Mouse (Mus musculus) midbrain, postnatal 0 days (tissue): ENCODE results near the gene Smcr8. TPM values are rescaled to one million over a fixed set of nuclear protein-coding genes. Genes with fewer than 3 reads are reported as not detected.

ENCODE experiments used
- ATAC-seq: fragments of 200-750 bp; cut with Nextera tagmentation; 2 replicates; pipeline ENCODE4 v1.8.0; 2017; ENCODE audit warnings: moderate number of reproducible peaks, mild to moderate bottlenecking, moderate TSS enrichment, moderate library complexity; ENCODE audit not compliant: low FRiP score
- DNase-seq: peaks from one replicate; pipeline ENCODE4 v3.0.0-alpha.2; 2015; ENCODE audit warnings: low spot score
- H3K27ac ChIP-seq: fragments of 300-500 bp; sonication (generic); 2 replicates; pipeline ENCODE4 v1.5.1; 2014; ENCODE audit warnings: low read depth, mild to moderate bottlenecking, low read length, mixed read lengths
- H3K27me3 ChIP-seq: fragments of 300-500 bp; sonication (generic); 2 replicates; pipeline ENCODE4 v1.6.1; 2014; ENCODE audit warnings: low read length, control low read depth, mixed read lengths; ENCODE audit not compliant: insufficient read depth
- H3K36me3 ChIP-seq: fragments of 300-500 bp; sonication (generic); 2 replicates; pipeline ENCODE4 v1.6.1; 2014; ENCODE audit warnings: low read length, control low read depth, mixed read lengths; ENCODE audit not compliant: insufficient read depth
- H3K4me1 ChIP-seq: fragments of 300-500 bp; sonication (generic); 2 replicates; pipeline ENCODE4 v1.6.1; 2014; ENCODE audit warnings: mild to moderate bottlenecking, control low read depth, antibody characterized with exemption, low read length, mixed read lengths; ENCODE audit not compliant: insufficient read depth
- H3K4me2 ChIP-seq: fragments of 300-500 bp; sonication (generic); 2 replicates; pipeline ENCODE4 v1.6.1; 2014; ENCODE audit warnings: low read depth, mild to moderate bottlenecking, low read length, mixed read lengths; ENCODE audit not compliant: poor library complexity, severe bottlenecking
- H3K4me3 ChIP-seq: fragments of 300-500 bp; sonication (generic); 2 replicates; pipeline ENCODE4 v1.5.1; 2014; ENCODE audit warnings: low read depth, mild to moderate bottlenecking, low read length, moderate library complexity
- H3K9ac ChIP-seq: fragments of 300-500 bp; sonication (generic); replicated peaks from 2 replicates; pipeline ENCODE4 v1.6.1; 2014; ENCODE audit warnings: mild to moderate bottlenecking, low read length, moderate library complexity, mixed read lengths; ENCODE audit not compliant: poor library complexity, severe bottlenecking
- H3K9me3 ChIP-seq: fragments of 300-500 bp; sonication (generic); 2 replicates; pipeline ENCODE4 v1.6.1; 2016; ENCODE audit warnings: low read length, control low read depth
- CTCF ChIP-seq: IDR thresholded peaks from 2 replicates; pipeline ENCODE4 v1.5.1; 2016; ENCODE audit warnings: antibody characterized with exemption, mild to moderate bottlenecking
- WGBS: fragments of 180-500 bp; shearing (Covaris S2); extraction: QIAGEN DNeasy Blood & Tissue Kit; methylation state at CpG from one replicate; pipeline ENCODE4 v1.1.7; 2014; 5-methylcytosine and 5-hydroxymethylcytosine counted together
- polyA plus RNA-seq: library from polyadenylated mRNA; unstranded; fragments of >200 nt; fragmentation: Nextera tagmentation; extraction: Ambion mirVana; gene quantifications from 2 replicates; pipeline ENCODE4 v1.2.1, GENCODE M21; 2015
- total RNA-seq: library from RNA; depleted of rRNA; stranded (reverse); fragments of >200 nt; gene quantifications from 2 replicates; pipeline ENCODE4 v1.2.3, GENCODE M21; 2014

Gene Smcr8
- total and polyA plus RNA-seq, 2 experiments from 2014 or later, result 3.6 to 14.2 TPM

- Histone ChIP-seq H3K27ac (no peak overlapping the region), H3K36me3 (peaks cover 8% of the 10 kb centered on the region; the same call in 1 of the 2 replicates), H3K4me2 (no peak overlapping the region), H3K4me3 (no peak overlapping the region), H3K27me3 (no peaks in the 10 kb centered on the region), H3K9ac (no peak overlapping the region), H3K4me1 (no peaks in the 10 kb centered on the region), H3K9me3 (no peaks in the 10 kb centered on the region)
- TF ChIP-seq CTCF, result no peak
- ATAC-seq (no peak), DNase-seq (no peak)
- WGBS, result 90% methylated on average over 3 of the region's 3 CpGs
These were observed 15.6 kb upstream of the Smcr8 start for GRCm38 (mm10) chr11:60761681-60762080.

GRCm38 (mm10) chr11:60766969-60767368 is 10.4 kb upstream of the Smcr8 start:
- H3K27me3 ChIP-seq, result no peaks in the 10 kb centered on the region
- H3K4me3 ChIP-seq, result no peak overlapping the region
- no peak overlapping the region for H3K9ac ChIP-seq
- H3K4me2 ChIP-seq, result no peak overlapping the region
- 74% methylated on average over 4 of the region's 4 CpGs for WGBS
- no peaks in the 10 kb centered on the region for H3K36me3 ChIP-seq
- H3K9me3 ChIP-seq, result no peaks in the 10 kb centered on the region
- TF ChIP-seq CTCF, result peak; percentile 51
- H3K4me1 ChIP-seq, result no peaks in the 10 kb centered on the region
- no peak overlapping the region for H3K27ac ChIP-seq
- DNase-seq (peak; percentile 14), ATAC-seq (no peak)

DNA sequence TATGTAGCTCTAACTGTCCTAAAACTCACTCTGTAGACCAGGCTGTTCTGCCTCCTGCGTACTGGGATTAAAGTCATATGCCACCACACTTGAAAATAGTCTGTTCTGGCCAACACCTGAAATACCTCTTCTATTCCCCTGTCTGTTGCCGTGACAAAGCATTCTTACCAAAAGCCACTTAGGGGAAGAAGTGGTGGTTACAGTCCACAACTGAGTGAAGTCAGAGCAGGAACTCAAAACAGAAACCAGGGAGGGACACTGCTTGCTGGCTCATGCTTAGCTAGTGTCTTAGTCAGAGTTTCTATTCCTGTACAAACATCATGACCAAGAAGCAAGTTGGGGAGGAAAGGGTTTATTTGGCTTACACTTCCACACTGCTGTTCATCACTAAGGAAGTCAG is 8.0 kb upstream of the Smcr8 start:
- WGBS, result 91% methylated on average over 2 of the region's 2 CpGs
- Histone ChIP-seq H3K9ac (no peak overlapping the region), H3K27ac (no peak overlapping the region), H3K36me3 (no peaks in the 10 kb centered on the region), H3K4me1 (no peaks in the 10 kb centered on the region; the same call in 1 of the 2 replicates), H3K4me2 (no peak overlapping the region), H3K4me3 (no peak overlapping the region), H3K27me3 (no peaks in the 10 kb centered on the region), H3K9me3 (no peaks in the 10 kb centered on the region)
- TF ChIP-seq CTCF, result no peak
- DNase-seq (no peak), ATAC-seq (no peak)

- Histone ChIP-seq H3K4me1 (peaks cover 4% of the 10 kb centered on the region), H3K9me3 (no peaks in the 10 kb centered on the region), H3K27ac (no peak overlapping the region), H3K4me2 (no peak overlapping the region), H3K9ac (no peak overlapping the region), H3K27me3 (no peaks in the 10 kb centered on the region), H3K4me3 (no peak overlapping the region), H3K36me3 (no peaks in the 10 kb centered on the region)
- ATAC-seq (no peak), DNase-seq (no peak)
- no peak for TF ChIP-seq CTCF
- WGBS, result 82% methylated on average over 3 of the region's 3 CpGs
These were observed 6.5 kb upstream of the Smcr8 start for GRCm38 (mm10) chr11:60770776-60771175.

DNA sequence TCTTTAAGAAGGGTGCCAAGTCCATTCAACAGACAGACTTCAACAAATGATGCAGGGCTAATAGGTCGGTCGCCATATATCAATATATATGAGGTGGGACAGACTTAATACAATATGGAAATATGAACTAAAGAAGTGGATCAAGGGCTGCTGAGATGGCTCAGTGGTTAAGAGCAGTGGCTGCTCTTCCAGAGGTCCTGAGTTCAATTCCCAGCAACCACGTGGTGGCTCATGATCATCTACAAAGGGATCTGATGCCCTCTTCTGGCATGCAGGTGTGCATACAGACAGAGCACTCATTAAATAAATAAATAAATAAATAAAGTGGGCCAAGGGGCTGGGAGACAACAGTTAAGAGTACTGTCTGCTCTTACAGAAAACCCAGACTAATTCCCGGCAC is 5.2 kb upstream of the Smcr8 start:
- Histone ChIP-seq H3K9ac (no peak overlapping the region), H3K36me3 (no peaks in the 10 kb centered on the region), H3K4me1 (peaks cover 9% of the 10 kb centered on the region), H3K9me3 (no peaks in the 10 kb centered on the region), H3K27me3 (no peaks in the 10 kb centered on the region), H3K4me3 (no peak overlapping the region), H3K27ac (no peak overlapping the region), H3K4me2 (no peak overlapping the region)
- DNase-seq, result no peak
- ATAC-seq, result no peak
- whole genome bisulfite sequencing, result 78% methylated on average over 4 of the region's 4 CpGs
- 0 out of 2 replicates have a peak, but pooled peaks have one; percentile 3 for TF ChIP-seq CTCF

DNA sequence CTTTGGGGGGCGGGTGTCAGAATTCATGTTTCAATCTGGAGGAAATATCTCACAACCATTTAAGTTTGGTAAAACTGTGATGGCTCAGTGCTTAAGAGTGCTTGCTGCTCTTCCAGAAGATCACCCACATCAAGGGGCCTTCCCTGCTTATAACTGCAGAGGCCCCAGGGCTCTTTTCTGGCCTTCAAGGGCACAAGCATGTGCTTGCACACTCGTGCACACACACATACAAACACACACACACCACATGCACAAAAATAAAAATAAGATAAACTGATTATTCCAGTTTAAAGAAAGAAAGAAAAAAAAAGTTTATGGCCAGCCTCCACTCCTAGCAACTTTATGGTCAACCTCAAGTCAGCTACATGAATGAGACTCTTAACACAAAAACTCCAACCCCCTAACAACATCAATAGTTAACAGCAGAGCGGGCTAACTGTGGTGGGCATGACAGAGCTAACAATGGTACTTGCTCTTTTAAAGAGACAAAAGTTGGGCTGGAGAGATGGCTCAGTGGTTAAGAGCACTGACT is 3.1 kb upstream of the Smcr8 start:
- no peak for TF ChIP-seq CTCF
- Histone ChIP-seq H3K4me1 (peaks cover 18% of the 10 kb centered on the region), H3K27ac (no peak overlapping the region), H3K36me3 (peaks cover 2% of the 10 kb centered on the region), H3K9me3 (no peaks in the 10 kb centered on the region), H3K9ac (no peak overlapping the region), H3K4me2 (no peak overlapping the region), H3K4me3 (no peak overlapping the region), H3K27me3 (no peaks in the 10 kb centered on the region)
- DNase-seq, result no peak
- WGBS, result 93% methylated on average over 3 of the region's 3 CpGs
- ATAC-seq, result no peak
